Mouse (Mus musculus): ENCODE results near the gene Mrpl24.

DNA sequence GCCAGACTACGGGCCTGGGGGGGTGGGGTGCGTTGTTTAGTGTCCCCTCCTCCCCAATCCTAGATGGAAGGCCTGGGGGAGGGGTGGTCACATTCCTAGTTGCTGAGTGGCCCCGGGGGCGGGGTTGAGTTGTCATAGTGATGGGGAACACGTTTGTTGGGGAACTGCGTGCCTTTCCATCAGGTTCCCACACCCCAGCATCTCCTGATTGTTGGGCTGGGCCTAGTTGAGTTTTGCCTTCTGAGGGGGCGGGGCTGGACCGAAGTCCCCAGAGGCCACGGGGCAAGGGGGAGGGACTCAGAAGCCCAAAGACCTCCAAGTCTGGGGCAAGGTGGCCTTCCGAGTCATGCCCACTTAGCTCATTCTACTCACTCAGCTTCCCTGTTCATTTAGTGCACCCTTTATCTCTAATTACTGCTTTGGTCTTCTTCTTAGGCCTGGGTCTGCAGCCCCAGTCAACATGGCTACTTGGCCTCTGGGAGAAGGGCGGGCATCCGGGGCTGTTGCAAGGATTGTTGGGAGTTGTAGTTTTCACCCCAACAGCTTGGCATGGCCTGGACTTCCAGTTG lies 8.6 kb upstream of the Mrpl24 start:
- TF ChIP-seq GATA1 (IDR thresholded peaks at IDR 0.05; ENCODE audit: low read length) (no peak), TAL1 (IDR thresholded peaks at IDR 0.05; ENCODE audit: low read length) (no peak)
